Mouse (Mus musculus) heart, embryonic 11.5 days (tissue): ENCODE measurements around the gene Cpxm1. TPM values are rescaled to one million over a fixed set of nuclear protein-coding genes. Genes with fewer than 3 reads are reported as not detected.
"Not testable (repeated sequence)": the region's sequence is repeated elsewhere in the genome, so short reads cannot be mapped to it uniquely, and the experiment has no call there.

ENCODE experiments used
- ATAC-seq: fragments of 200-750 bp; cut with Nextera tagmentation; replicated peaks from 2 replicates; pipeline ENCODE4 v1.8.0; 2017; ENCODE audit warnings: moderate library complexity; ENCODE audit not compliant: insufficient number of reproducible peaks, low FRiP score, low TSS enrichment
- H3K27ac ChIP-seq: fragments of 300-500 bp; sonication (generic); 2 replicates; pipeline ENCODE4 v1.5.1; 2014; ENCODE audit warnings: mild to moderate bottlenecking, low read depth, low read length
- H3K27me3 ChIP-seq: fragments of 300-500 bp; sonication (generic); 2 replicates; pipeline ENCODE4 v1.6.1; 2014; ENCODE audit warnings: mild to moderate bottlenecking, low read length, mixed read lengths; ENCODE audit not compliant: control insufficient read depth, insufficient read depth
- H3K36me3 ChIP-seq: fragments of 300-500 bp; sonication (generic); 2 replicates; pipeline ENCODE4 v1.6.1; 2014; ENCODE audit warnings: mild to moderate bottlenecking, low read length, moderate library complexity, mixed read lengths; ENCODE audit not compliant: control insufficient read depth, insufficient read depth
- H3K4me1 ChIP-seq: fragments of 300-500 bp; sonication (generic); 2 replicates; pipeline ENCODE4 v1.6.1; 2014; ENCODE audit warnings: low read length; ENCODE audit not compliant: control insufficient read depth, insufficient read depth
- H3K4me2 ChIP-seq: fragments of 300-500 bp; sonication (generic); 2 replicates; pipeline ENCODE4 v1.6.1; 2014; ENCODE audit warnings: mild to moderate bottlenecking, moderate library complexity
- H3K4me3 ChIP-seq: fragments of 300-500 bp; sonication (generic); 2 replicates; pipeline ENCODE4 v1.5.1; 2014; ENCODE audit warnings: low read depth, low read length
- H3K9ac ChIP-seq: fragments of 300-500 bp; sonication (generic); 2 replicates; pipeline ENCODE4 v1.6.1; 2014; ENCODE audit warnings: mild to moderate bottlenecking, low read depth, low read length, moderate library complexity
- H3K9me3 ChIP-seq: fragments of 300-500 bp; sonication (generic); replicated peaks from 2 replicates; pipeline ENCODE4 v1.6.1; 2016; ENCODE audit warnings: low read length; ENCODE audit not compliant: control insufficient read depth
- WGBS: fragments of 180-500 bp; shearing (Covaris S2); extraction: QIAGEN DNeasy Blood & Tissue Kit; methylation state at CpG from one replicate; pipeline ENCODE4 v1.1.7; 2014; ENCODE audit not compliant: insufficient replicate concordance; 5-methylcytosine and 5-hydroxymethylcytosine counted together
- polyA plus RNA-seq: library from polyadenylated mRNA; unstranded; fragments of >200 nt; fragmentation: Nextera tagmentation; extraction: Ambion mirVana; gene quantifications from 2 replicates; pipeline ENCODE4 v1.2.1, GENCODE M21; 2014

Cpxm1 gene
- polyA plus RNA-seq, 1 experiment from 2014 or later = 27.0 TPM

DNA sequence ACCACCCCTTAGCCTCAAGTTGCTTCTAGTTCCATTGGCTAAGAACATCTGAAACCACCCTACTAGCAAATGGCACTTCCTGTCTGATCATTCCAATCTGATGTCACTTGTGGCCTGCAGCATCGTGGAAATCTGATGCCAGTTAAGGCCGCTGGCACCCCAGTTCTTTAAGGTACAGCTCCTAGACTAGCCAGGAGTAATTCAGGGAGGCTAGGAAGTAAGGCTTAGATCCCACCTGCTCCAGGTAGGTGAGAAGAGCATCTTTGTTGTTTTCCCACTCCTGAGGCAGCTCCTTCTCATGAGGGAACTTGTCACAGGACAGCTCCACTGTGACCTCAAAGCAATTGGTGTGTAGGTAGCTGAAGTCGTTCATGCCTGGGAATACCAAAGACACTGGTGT lies 4.5 kb downstream of the Cpxm1 start:
- no peak overlapping the region for H3K4me3 ChIP-seq
- H3K4me2 ChIP-seq = no peak overlapping the region
- ATAC-seq = no peak
- H3K9ac ChIP-seq = no peak overlapping the region
- no peaks in the 10 kb centered on the region; the same call in 1 of the 2 replicates for H3K36me3 ChIP-seq
- H3K27me3 ChIP-seq = no peaks in the 10 kb centered on the region
- WGBS = 78% methylated on average over 3 of the region's 3 CpGs
- peaks cover 1% of the 10 kb centered on the region; the same call in 1 of the 2 replicates for H3K4me1 ChIP-seq
- H3K27ac ChIP-seq = no peak overlapping the region
- no peaks in the 10 kb centered on the region for H3K9me3 ChIP-seq

DNA sequence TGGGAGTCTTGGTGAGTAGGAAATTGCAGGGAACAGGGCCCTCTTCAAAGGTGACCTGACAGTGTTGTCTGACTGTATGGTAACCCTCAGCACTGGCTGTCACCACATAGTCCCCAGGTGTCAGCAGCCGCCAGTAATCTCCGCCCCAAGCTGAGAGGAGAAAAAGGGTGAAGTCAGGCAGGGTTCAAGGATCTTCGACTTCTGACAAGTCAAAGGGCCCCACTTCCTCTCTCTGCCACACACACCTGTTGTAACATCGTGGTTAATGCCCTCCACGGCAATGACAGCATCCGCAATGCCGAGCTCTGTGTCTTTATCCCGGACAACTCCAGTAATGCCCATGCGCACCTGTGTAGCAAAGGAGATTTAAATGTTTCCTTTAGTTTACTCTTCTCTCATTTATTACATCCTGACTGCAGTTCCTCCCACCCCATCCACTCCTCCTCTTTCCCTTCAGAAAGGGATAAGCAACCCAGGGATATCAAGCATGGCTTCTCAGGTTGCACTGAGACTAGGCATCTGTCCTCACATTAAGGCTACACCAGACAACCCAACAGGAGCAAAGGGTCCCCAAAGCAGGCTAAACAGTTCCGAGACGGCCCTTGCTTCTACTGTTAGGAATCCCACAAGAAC lies 6.3 kb downstream of the Cpxm1 start:
- no peak overlapping the region for H3K4me3 ChIP-seq
- H3K36me3 ChIP-seq = no peaks in the 10 kb centered on the region; the same call in 1 of the 2 replicates
- H3K4me1 ChIP-seq = no peaks in the 10 kb centered on the region
- H3K4me2 ChIP-seq = no peak overlapping the region
- ATAC-seq = no peak
- no peak overlapping the region for H3K27ac ChIP-seq
- H3K27me3 ChIP-seq = no peaks in the 10 kb centered on the region
- H3K9me3 ChIP-seq = no peaks in the 10 kb centered on the region
- no peak overlapping the region for H3K9ac ChIP-seq
- WGBS = 81% methylated on average over 11 of the region's 11 CpGs

DNA sequence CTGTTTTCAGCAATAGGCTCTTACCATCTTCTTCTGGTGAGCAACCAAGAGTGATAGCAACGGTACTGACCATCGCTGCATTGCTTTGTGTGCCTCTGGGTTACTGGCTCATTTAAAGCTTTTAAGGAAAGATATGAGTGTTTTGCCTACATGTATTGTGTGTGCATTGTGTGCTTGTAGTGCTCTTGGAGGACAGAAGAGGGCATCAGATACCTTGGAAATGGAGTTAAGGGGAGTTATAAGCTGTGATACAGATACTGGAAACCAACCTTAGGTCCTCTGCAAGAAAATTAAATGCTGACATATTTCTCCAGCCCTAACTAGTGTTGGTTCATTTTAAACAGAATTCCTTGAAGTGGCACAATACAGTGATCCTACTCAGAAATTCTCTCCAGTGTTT lies 8.6 kb downstream of the Cpxm1 start:
- no peak overlapping the region for H3K4me3 ChIP-seq
- WGBS = 76% methylated on average over 2 of the region's 2 CpGs
- no peak overlapping the region for H3K4me2 ChIP-seq
- no peak overlapping the region for H3K27ac ChIP-seq
- H3K36me3 ChIP-seq = no peaks in the 10 kb centered on the region; the same call in 1 of the 2 replicates
- ATAC-seq = no peak
- H3K9me3 ChIP-seq = no peaks in the 10 kb centered on the region
- no peaks in the 10 kb centered on the region for H3K27me3 ChIP-seq
- H3K4me1 ChIP-seq = no peaks in the 10 kb centered on the region
- H3K9ac ChIP-seq = no peak overlapping the region

DNA sequence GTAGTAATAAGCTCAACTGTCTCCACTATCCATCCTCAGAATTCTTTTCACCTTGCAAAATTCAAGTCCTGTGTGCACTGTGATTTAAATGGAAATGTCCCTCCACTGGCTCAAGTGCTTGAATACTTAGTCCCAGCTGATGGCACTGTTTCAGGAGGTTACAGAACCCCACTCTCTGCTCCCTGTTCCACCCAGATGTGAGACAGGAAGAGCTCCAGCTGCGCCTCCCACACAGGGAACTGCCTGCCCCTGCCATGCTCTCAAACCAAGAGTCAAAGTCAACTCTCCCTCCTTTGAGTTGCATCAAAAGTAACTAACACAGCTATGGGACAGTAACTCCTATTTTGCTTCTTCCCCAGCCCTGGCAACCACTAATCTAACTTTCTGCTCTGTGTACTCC lies 11.2 kb downstream of the Cpxm1 start:
- Histone ChIP-seq H3K27me3 (no peaks in the 10 kb centered on the region), H3K9ac (no peak overlapping the region), H3K4me2 (no peak overlapping the region), H3K36me3 (no peaks in the 10 kb centered on the region), H3K9me3 (no peaks in the 10 kb centered on the region), H3K27ac (no peak overlapping the region), H3K4me1 (no peaks in the 10 kb centered on the region), H3K4me3 (no peak overlapping the region)
- no peak for ATAC-seq
- 67% methylated on average over 1 of the region's 1 CpGs for WGBS

DNA sequence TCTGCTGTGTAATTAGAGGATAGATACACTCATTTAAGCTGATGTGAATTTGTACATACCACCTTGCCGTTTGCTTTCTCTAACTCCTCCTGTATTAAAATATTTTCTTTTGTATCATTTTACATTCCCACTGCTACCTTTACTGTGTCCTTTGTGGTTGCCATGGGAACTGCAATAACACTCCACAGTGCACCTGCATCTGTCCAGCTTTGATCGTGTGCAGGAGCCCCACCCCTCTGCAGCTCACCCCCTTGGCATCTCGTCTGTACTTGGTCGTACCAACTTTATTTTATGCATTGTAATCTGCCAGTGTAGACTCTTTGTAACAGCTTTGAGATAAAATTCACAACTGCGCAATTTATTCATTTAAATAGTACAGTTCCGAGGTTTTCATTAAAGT lies 13.5 kb downstream of the Cpxm1 start:
- Histone ChIP-seq H3K4me1 (no peaks in the 10 kb centered on the region), H3K4me2 (no peak overlapping the region), H3K27me3 (no peaks in the 10 kb centered on the region), H3K9me3 (no peaks in the 10 kb centered on the region), H3K27ac (no peak overlapping the region), H3K4me3 (no peak overlapping the region), H3K36me3 (no peaks in the 10 kb centered on the region), H3K9ac (no peak overlapping the region)
- ATAC-seq = no peak
- WGBS = 78% methylated on average over 6 of the region's 6 CpGs

DNA sequence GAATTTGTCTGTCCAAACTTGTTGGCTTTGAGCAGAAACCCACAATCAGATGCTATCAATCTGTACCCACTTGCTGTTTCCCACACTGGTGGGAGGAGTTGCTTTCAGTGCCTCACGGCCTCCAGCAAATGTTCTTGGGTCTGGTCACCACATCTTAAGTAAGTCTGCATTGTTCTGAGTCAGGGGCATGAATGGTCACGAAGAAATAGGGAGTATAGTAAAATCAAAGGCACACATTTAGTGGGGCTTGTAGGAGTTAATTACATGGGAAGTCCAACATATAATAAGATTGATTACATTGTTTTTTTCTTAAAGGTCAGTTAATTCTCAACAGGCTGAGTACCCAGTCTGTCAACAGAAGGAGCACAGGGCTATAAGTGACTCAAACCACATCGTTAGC lies 14.2 kb downstream of the Cpxm1 start:
- Histone ChIP-seq H3K9ac (no peak overlapping the region), H3K4me1 (no peaks in the 10 kb centered on the region), H3K36me3 (no peaks in the 10 kb centered on the region), H3K27me3 (no peaks in the 10 kb centered on the region), H3K4me3 (no peak overlapping the region), H3K27ac (no peak overlapping the region), H3K4me2 (no peak overlapping the region), H3K9me3 (no peaks in the 10 kb centered on the region)
- ATAC-seq = no peak
- WGBS = 64% methylated on average over 3 of the region's 3 CpGs

DNA sequence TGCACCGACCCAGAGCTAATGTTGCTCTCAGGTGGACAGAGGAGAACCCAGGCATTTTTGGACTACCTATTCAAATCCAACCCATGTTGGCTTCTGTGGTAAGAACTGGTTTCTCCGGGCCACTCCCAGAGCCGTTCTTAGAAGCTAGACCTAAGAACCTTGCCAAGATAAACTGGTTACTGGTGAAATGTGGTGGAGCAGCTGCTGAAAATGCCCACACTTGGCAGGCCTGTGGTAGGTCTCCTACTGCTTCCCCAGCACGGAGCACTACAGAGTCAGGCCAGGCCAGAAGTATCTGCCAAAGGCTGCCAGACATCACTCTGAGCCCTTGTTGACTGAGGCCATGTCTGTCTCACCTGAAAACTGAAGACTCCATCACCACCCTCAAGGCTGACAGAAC lies 22.4 kb downstream of the Cpxm1 start:
- Histone ChIP-seq H3K27ac (no peak overlapping the region), H3K36me3 (no peaks in the 10 kb centered on the region), H3K9ac (no peak overlapping the region), H3K4me3 (no peak overlapping the region), H3K4me1 (no peaks in the 10 kb centered on the region), H3K27me3 (no peaks in the 10 kb centered on the region), H3K4me2 (no peak overlapping the region), H3K9me3 (no peaks in the 10 kb centered on the region)
- WGBS = 71% methylated on average over 4 of the region's 4 CpGs
- ATAC-seq = no peak

DNA sequence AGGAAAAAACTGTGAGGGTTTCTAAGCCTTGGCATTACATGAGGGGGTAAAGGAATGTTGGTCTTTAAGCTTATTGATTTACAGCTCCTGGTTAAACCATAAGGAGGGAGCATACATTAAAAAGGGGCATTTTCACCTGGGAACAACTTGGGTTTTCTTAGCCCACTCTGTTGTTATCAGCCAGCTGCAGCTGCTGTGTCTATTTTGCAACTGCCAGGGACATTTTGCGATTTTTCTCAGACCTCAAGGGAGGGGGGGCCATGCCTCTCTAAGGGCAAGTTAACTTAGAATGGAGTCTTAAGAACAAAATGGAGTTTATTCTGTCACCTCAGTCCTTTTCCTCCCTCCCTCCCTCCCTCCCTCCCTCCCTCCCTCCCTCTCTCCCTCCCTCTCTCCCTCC lies 24.3 kb downstream of the Cpxm1 start:
- H3K9ac ChIP-seq, ATAC-seq, H3K27ac ChIP-seq, H3K9me3 ChIP-seq, H3K4me1 ChIP-seq, H3K36me3 ChIP-seq, H3K4me3 ChIP-seq, H3K27me3 ChIP-seq, H3K4me2 ChIP-seq: not testable (repeated sequence)
- WGBS = 39% methylated on average over 1 of the region's 1 CpGs

DNA sequence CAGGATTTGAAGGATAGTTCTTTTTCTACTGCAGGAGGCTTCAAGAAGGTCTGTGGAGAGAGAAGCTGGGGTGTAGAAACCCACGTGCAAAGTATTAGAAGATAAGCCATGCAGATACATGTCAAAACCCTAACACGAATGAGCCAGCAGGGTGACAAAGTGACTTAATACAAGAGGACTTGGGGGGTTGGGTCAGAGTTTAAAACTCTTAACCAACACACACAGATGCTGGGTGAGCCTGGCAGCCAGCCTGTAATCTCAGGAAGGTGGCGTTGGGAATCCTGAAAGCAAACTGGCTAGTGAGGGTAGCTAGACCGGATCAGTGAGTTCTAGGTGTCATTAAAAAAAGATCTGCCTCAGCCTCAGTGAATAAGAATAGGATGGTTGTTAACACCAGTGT lies 30.0 kb downstream of the Cpxm1 start:
- no peak for ATAC-seq
- H3K27ac ChIP-seq = no peak overlapping the region
- no peak overlapping the region for H3K4me2 ChIP-seq
- peaks cover 4% of the 10 kb centered on the region for H3K4me1 ChIP-seq
- no peak overlapping the region for H3K4me3 ChIP-seq
- no peak overlapping the region for H3K9ac ChIP-seq
- WGBS = 58% methylated on average over 4 of the region's 4 CpGs
- no peaks in the 10 kb centered on the region for H3K9me3 ChIP-seq
- no peaks in the 10 kb centered on the region for H3K36me3 ChIP-seq
- peaks cover 19% of the 10 kb centered on the region for H3K27me3 ChIP-seq
